Mouse (Mus musculus) cerebellum, adult 11 months (tissue): ENCODE data around the gene Idh3b.

Experiments
- DNase-seq: peaks from one replicate; pipeline ENCODE4 v3.0.0; 2022

Idh3b gene

DNA sequence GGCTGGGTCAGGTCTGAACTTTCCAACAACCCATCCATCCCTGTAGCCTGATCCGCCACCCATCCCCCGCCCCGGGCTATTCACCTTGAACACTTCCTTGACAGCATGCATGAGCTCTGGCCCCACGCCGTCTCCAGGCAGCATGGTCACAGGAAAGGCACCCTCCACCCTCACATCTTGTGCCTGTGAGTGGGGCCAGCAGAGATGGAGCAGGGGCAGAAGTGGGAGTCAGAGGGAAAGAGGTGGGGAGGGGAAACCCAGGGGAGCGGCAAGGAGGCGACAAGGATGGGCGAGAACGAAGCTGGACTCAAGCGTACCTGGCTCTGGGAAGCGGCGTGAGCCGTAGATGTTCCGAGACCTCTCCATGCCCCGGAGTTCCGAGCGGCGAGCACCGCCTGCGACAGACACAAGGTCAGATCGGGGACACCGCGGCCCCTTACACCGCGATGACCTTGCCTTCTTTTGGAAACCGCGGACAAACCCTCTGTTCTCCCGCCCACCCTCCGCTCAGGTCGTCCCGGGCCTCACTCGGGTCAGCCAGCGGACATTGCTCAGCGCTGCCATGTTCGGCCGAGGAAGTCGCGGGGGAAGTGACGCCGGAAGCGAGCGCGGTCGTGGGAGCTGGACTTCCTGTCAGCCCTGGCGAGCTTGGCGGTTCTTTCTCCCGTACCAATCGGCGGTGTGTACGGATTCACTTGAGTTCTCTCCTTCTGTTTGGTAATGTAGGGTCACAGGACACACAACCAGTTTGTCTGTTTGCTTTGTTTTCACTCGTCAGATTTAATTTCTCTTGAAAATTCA lies at the start of gene Idh3b:
Gene Idh3b, minus strand, starts transcription at position 694 of the 801 bp plus-strand sequence.
- DNase-seq, result peak; percentile 80

DNA sequence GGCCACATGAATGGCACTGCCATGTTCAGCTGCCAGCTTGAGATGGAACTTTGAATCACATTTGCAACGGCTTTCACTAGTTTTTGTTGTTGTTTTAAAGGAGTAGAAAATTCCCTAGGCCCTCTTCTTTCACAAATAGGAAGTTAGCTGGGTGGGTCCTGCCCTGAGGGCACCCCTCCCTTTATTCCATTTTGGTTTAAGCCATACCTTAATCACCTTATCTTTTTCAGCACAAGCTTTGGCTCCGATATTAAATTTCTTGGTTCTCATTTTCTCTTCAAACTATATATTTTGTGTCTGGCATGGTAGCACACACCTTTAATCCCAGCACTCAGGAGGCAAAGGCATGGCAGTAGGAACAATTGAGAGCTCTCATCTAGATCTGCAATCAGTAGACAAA lies 45.2 kb upstream of the Idh3b start:
- DNase-seq, result no peak

DNA sequence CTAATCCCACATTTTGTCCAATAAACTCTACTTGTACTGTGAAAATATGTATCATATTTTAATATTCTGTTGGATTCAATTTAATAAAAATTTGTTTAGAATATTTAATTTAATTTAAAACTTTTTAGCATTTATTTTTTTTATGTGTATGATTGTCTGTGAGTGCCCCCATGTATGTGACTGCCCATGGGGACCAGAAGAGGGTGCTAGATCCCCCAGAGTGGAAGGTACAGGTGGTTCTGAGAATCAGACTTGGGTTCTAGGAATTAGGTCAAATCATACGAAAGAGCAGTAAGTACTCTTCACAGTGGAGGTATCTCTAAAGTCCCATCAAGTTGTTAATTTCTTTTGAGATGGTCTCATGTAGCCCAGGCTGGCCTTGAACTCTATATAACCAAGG lies 42.7 kb upstream of the Idh3b start:
- DNase-seq, result no peak

DNA sequence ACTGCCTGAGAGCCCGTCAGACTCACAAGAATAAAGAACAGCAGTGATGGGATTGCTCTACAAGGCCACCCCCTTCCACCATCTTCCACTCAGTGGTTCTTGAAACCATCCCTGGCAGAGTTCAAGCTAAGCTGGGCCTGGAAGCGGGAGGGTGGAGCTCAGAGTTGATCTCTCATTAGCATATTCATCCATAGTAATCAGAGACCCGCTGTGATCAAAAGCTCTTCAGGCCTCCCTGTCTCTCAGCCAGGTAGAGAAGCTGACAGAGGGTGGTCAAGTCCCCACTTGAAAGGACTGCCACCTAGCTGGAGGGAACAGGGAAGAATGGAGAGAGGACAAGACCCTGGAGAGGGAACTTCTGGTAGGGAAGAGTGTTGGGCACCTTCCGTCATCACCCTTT lies 18.7 kb upstream of the Idh3b start:
- DNase-seq, result no peak

DNA sequence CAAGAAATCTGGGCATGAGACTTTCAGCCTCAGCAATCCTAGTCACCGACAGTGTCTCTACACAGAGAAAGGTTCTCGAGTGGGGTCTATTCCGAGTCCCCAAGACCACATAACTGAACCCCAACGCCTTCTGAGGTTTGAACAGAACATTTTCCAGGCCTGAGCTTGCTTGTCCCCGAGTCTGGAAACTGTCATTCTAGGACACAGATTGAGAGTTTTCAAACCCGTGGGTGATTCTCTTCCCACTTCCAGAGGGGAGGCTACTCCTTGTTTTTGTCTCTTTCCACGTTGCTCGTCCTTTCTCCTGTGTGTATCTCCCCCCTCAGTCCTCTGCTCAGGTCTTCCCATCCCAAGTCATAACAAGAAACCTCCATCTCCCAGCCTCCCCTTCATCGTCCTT lies 13.2 kb upstream of the Idh3b start:
- no peak for DNase-seq

DNA sequence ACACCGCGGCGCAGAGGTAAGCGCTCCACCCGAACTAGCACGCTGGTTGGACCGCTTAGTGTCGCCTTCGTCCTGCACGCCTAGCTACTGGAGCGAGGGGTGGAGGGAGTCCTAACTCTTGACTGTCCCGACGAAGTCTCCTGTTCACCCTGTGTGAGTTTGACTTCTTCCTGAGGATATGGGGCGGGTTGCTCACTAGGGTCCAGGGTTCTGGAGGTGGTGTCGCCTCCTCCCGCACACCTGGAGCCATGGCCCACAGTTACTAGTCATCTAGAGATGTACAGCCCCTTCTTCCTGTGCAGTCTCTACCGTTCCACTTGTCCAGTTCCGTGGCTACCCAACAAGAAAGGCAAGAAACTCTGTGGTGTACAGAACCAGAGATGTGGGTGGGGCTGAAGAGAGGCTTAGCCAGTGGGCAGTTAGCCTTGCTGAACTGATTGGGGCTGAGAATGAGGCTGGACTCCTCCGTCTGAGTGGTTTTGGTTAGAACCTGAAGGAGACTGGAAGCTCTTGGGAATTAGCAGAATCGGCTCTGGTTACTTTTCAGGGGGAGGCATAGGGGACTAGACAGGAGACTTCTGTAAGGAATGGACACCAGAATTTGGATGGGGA lies 11.9 kb upstream of the Idh3b start:
- DNase-seq, result no peak

DNA sequence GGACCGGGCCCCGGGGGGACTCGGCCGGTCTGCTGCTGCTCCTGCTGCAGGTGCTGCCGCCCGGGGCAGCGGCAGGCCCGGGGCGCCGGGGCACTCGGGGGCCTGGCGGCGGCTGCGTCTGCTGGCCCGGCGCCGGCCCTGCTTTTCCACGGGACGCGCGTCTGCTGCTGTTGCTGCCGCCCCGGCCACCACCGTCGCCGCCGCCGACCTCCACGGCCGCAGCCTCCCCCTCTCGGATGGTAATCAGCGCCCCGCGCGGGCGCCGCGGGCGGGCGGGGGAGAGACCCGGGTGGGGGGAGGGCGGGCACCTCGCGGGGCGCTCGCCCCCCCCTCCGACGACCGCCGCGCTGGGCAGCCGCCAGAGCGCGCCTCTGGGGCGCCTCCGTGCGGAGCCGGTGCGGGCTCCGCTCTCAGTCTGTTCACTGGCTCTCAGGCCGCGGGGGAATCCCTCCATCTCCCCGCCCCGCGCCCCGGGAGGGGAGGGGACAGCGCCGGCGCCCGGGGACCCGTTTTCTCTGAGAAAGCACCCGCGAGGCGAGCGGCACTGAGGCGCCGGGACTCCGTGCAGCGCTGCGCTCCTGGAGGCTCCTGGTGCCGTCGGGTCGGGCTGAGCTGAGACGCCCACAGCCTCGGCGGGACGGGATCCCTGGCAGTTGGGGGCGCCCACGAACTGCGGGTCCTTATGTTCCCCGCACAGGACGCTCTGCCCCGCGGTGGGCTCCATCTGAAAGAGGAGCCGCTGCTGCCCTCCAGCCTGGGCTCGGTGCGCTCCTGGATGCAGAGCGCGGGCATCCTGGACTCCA lies 11.2 kb upstream of the Idh3b start:
- peak; percentile 27 for DNase-seq

DNA sequence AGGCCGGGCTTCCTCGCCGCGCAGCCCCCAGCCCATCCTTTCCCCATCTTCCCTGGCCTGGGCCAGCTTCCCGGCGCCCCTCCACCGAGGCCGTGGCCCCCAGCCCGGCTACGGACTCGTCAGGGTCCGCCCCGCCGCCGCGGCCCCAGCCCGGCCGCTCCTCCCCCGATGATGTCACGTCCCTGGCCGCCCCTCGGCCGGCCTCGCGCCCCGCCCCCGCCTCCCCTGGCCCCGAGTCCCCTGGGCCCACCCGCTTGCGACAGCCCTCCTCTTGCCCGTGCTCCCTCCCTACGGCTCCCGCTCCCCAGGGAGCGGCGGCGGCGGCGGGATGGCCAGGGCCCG lies 10.6 kb upstream of the Idh3b start, which contains the start of gene Ebf4:
Gene Ebf4, plus strand, starts transcription at position 234 of the 342 bp plus-strand sequence.
- DNase-seq, result peak; percentile 36

DNA sequence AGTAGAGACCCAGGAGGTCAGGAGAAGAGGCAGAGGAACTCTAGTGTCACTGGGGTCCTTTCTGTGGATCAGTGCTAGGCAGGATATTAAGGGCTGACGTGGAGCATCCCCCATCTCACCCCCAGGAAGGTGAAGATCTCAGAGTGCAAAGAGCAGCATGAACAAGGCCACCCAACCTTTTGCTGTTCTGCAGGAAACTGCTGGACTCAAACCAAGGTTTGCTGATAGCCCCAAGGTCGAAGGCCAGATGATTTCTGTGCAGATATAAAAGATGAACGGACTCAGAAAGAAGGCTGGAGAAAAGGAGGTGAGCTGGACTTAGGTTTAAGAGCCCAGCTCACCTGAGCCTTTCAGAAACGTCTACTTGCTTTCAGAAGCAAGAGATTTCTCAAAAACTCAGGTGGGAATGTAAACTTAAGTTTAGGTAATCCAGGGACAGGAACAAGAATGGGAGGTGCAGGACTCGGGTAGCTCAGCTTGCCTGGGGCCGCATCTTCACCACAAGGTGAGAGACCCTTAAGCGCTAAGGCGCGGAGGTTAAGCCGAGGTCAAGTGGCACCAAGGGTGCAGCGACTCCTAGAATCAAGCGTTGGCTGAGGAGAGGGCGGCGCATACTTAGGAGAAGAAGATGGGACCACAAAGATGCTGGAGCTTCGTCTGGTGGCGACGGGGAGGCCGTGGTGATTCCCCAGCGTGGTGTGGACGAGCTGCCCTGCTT lies 10.0 kb upstream of the Idh3b start:
- DNase-seq, result no peak

DNA sequence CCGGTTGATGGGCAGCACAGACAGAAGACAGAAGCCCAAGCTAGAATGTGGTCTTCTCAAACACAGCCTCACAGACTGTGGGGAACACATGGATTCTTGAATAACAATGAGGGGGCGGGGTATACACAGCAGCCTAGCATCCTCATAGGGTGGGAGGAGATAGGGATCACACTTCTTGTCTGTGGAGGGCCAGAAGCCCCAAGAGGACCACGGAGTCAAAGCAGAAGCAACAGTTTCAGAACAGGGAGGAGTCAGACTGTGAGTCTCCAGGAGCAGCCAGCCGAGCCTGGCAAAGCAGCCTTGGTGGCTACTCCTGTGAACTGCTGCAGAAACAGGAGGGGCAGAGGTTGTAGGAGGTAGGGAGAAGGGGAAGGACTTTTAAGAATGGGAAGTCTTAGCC lies 9.1 kb upstream of the Idh3b start:
- DNase-seq, result no peak

DNA sequence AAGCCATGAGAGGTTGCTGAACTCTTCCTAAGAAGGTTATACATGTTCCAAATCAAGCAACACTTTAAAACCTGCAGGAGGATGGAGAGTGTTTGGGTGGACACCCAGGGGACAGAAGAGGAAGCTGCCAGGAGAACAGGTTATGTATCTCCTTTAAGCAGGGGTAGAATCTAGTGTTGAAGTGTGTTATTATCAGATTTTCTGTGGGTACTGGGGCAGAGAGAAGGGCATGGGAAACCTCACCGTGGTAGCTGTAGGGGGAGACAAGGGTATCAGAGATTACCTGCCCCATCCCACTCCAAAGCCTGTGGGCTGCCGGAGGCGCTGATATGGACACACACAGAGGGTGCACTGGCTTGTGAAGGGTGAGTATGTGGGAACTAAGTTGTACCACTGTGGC lies 8.7 kb upstream of the Idh3b start:
- no peak for DNase-seq

DNA sequence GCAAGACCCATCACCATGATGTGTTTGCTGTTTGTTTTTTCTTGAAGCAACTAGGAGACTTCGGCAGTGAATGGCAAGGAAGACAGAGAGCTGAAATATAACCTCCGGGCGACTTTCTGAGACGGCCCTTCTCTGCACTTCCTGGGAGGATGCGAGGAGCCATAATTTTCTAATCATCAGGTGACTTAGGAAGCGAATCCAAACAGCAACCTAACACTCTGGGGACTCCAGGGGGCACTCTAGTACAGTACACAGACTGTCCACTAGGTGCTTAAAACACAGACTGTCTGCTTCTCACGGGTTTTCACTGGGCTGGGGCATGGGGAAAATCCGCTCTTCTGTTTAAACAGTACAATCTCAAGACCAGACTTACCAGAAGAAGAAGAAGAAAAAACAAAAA lies 7.1 kb upstream of the Idh3b start:
- DNase-seq, result peak; percentile 65

DNA sequence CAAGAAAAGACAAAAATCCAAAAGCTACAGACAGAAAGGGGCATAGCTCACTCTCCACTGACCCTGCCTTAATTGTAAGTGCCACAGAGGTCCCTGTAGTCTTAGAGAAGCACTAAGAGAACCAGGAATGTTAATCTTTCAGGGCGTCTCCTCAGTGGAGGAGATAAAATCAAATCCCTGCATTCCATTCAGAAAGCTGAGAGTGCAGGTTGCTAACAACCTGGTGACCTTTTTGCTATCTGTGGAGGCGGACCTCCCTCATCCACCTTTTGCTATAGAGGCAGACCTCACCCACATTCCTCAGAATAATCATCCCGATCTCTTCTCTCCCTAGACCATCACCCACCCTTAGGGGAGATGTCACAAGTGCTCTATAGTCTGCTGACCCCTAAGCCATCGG lies 4.7 kb upstream of the Idh3b start:
- no peak for DNase-seq

DNA sequence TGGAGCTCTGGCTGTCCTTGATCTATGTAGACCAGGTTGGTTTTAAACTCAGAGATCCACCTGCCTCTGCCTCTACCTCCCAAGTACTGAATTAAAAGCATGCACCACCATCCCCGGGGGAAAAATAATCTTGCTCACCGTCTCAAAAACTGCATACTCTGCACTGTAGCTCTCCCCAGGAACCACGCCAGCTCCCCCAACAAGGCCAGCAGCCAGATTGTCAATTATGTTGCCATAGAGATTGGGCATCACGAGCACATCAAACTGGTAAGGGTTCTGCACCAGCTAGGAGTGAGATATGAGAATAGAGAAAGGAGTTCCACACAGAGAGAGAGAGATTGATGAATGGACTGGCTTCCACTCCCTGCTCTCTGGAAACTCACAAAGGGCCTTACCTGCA lies 3.5 kb downstream of the Idh3b start:
- no peak for DNase-seq

DNA sequence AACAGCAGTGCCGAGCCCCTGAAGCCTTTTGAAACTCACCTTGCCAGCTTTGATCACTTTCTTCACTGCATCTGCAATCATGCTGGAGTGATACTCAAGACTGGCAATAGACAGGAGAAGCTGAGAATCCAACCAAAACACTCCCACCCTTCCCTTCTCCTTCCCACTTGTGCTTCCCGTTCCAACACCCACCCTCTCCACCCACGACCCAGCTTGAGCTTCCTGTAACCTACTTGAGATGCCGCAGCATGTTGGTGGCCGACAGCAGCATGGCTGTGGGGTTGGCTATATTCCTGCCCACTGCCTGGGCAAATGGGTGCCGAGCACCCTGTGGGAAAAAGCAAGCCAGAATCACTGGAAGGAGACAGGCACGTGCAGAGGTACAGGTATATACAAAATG lies 4.1 kb downstream of the Idh3b start:
- no peak for DNase-seq

DNA sequence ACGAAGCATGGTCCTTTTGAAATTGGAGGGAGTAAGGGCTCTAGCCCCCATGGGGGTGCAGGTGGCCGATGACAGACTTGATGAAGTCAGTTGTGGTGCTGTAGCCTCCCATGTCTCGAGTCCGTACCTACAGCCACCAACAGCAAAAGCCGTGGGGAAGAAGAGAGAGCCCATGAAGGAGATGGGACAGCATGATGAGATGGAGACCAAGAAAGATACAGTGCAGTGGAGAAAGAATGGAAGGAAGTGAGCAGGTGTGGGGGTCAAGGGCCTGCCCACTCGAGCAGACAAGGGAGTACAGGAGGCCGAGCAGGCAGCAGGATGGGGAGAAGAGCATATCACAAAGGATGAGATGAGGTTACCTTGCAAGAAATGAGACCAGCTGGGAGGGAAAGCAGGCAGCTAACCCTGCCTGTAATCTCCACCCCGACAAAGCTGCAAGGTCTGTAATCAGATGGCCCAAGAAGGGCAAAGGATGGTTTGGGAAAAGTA lies 4.7 kb downstream of the Idh3b start:
- DNase-seq, result no peak

DNA sequence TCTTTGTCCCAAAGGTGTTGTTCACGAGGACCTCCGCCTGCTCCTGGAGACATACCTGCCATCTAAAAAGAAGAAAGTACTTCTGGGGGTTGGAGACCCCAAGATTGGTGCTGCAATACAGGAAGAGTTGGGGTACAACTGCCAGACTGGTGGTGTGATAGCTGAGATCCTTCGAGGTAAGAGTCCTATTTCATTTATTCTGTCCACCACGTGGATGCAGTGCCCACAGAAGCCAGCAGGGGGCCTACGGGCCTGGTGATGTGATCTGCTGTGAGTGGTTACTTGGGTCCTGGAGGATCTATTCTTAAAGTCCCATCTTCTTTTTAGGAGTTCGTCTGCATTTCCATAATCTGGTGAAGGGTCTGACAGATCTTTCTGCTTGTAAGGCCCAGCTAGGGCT lies 8.7 kb downstream of the Idh3b start:
- peak; percentile 38 for DNase-seq

DNA sequence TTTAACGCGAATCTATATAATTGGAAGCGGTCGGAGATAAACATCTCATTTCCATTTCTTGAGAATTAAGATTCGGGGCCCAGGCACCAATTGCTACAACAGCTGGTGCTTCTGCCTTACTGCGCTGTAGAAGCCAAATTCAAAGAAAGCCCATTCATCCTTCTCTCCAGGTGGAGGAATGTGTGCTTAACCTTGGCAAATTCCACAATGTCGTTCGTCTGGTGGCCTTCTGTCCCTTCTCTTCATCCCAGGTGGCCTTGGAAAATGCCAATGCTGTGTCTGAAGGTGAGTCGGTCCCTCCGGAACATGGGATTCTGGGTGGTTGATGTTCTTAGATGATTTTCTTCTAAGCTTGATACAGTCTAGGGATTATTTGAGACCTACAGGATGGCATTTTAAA lies 9.5 kb downstream of the Idh3b start:
- no peak for DNase-seq

DNA sequence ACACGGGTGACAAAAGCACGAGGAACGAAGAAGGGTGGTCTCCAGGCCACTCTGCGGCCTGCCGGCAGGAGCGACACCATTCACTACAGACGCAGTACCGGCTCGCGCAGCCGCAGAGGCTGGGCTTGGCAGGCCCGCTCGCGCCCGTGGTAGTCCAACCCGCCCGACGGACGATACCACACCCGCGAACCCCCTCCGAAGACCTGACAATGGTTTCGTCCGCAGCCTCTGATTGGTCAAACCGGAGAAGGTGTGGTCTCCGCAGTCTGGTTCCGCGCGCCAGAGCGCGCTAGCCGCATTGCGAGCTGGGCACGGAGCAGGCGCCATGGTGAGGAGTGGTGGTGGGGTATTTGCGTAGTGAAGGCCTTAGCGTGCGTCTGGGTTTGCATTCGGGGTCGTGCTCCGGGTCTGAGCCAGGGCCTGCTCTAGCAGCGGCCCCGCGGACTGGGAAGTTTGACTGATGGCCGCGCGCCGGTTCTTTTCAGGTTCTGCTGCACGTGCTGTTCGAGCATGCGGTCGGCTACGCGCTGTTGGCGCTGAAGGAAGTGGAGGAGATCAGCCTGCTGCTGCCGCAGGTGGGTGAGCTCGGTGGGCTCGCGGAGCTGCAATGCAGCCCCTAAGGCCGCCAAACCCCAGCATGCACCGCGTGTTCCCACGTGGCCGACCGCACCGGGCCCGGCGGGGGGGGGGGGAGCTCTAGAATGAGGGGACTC lies 10.0 kb downstream of the Idh3b start, which contains the start of gene Nop56:
Gene Nop56, plus strand, starts transcription at position 282 of the 713 bp plus-strand sequence.
- peak; percentile 99 for DNase-seq

DNA sequence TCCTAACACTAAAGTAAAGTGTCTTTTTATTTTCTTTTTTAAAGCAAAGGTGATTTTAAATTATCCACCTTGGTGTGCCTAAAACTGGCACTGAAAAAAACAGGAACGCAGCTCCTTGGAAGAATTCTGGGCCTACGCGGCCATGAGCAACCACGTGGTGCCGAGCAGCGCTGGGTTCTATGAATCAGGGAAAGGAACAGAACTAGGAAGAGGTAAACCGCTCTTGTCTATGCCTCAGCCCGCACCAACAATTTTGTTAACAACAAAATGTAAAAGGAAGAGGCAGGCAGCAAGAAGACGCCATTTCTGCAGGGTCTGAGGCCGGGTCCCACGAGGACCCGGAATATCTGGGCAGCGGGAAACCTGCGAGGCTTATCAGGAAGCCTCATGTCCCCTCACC lies 10.6 kb downstream of the Idh3b start:
- DNase-seq, result no peak

DNA sequence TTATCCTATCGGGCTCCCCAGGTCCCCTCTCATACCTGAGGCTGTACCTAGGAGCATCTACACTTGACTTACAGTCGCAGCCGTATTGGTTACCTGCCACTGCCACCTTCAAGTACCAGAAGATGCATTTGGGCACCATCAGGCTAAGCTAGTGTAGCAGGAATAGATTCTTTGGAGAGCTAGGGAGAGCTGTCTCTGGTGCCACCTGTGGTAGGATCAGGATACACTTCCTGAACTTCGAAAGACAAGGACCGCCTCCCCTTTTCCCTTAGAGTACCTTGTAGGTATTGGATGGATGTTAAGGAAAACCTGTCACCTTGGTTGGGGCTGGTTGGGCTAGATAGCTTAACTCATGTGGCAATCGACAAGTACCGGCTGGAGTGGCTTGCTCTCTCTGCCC lies 16.3 kb downstream of the Idh3b start:
- DNase-seq, result no peak

DNA sequence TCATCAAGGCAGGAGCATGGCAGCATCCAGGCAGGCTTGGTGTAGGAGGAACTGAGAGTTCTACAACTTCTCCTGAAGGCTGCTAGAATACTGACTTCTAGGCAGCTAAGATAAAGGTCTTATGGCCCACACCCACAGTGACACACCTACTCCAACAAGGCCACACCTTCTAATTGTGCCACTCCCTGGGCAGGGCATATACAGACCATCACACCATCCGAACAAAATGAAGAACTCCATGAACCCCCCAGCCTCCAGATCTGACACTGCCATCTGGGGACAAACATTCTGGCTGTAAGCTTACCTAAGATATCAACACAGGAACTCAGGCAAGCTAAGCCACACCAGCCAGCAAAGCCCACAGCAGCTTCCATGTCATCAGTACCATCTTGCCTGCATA lies 18.8 kb downstream of the Idh3b start:
- DNase-seq, result no peak
